Mouse (Mus musculus): ENCODE data around the gene Spcs1. TPM values are rescaled to one million over a fixed set of nuclear protein-coding genes. Genes with fewer than 3 reads are reported as not detected.

The Spcs1 gene
- polyA plus RNA-seq, 1 experiment from 2014 or later: 296 TPM

Other genes starting within 250 kb of the Spcs1 start
- gene Tmem110, start 176.1 kb downstream of the Spcs1 start, polyA plus RNA-seq (2015; fragmentation: Nextera tagmentation; extraction: Ambion mirVana): 17.3 and 18.0 TPM in 2 replicates
- gene Mustn1, start 122.5 kb downstream of the Spcs1 start, polyA plus RNA-seq (2015; fragmentation: Nextera tagmentation; extraction: Ambion mirVana): 0.55 and 0.90 TPM in 2 replicates
- 0.17 TPM in 1 of 2 replicates, not detected in the other for gene Itih4, start 115.2 kb downstream of the Spcs1 start, polyA plus RNA-seq (2015; fragmentation: Nextera tagmentation; extraction: Ambion mirVana)
- 0.38 and 0.53 TPM in 2 replicates for gene Itih3, start 77.9 kb downstream of the Spcs1 start, polyA plus RNA-seq (2015; fragmentation: Nextera tagmentation; extraction: Ambion mirVana)
- 0.08 TPM in 1 of 2 replicates, not detected in the other for gene Itih1, start 58.4 kb downstream of the Spcs1 start, polyA plus RNA-seq (2015; fragmentation: Nextera tagmentation; extraction: Ambion mirVana)
- 16.7 and 17.3 TPM in 2 replicates for gene Nek4, start 50.3 kb downstream of the Spcs1 start, polyA plus RNA-seq (2015; fragmentation: Nextera tagmentation; extraction: Ambion mirVana)
- gene Glt8d1, start 272 bp downstream of the Spcs1 start, polyA plus RNA-seq (2015; fragmentation: Nextera tagmentation; extraction: Ambion mirVana): 50.5 and 53.3 TPM in 2 replicates
- gene Pbrm1, start 17.5 kb upstream of the Spcs1 start, polyA plus RNA-seq (2015; fragmentation: Nextera tagmentation; extraction: Ambion mirVana): 165 and 166 TPM in 2 replicates
- gene Gnl3, start 17.5 kb upstream of the Spcs1 start, polyA plus RNA-seq (2015; fragmentation: Nextera tagmentation; extraction: Ambion mirVana): 60.2 and 62.4 TPM in 2 replicates
- 66.1 and 74.5 TPM in 2 replicates for gene Smim4, start 127.3 kb upstream of the Spcs1 start, polyA plus RNA-seq (2015; fragmentation: Nextera tagmentation; extraction: Ambion mirVana)
- gene Nt5dc2, start 129.4 kb upstream of the Spcs1 start, polyA plus RNA-seq (2015; fragmentation: Nextera tagmentation; extraction: Ambion mirVana): 223 and 240 TPM in 2 replicates
- gene Stab1, start 167.0 kb upstream of the Spcs1 start, polyA plus RNA-seq (2015; fragmentation: Nextera tagmentation; extraction: Ambion mirVana): 12.9 and 19.0 TPM in 2 replicates
- gene Tnnc1, start 206.6 kb upstream of the Spcs1 start, polyA plus RNA-seq (2015; fragmentation: Nextera tagmentation; extraction: Ambion mirVana): 1.7 and 2.2 TPM in 2 replicates
- 339 and 356 TPM in 2 replicates for gene Nisch, start 215.3 kb upstream of the Spcs1 start, polyA plus RNA-seq (2015; fragmentation: Nextera tagmentation; extraction: Ambion mirVana)
- gene Sema3g, start 216.2 kb upstream of the Spcs1 start, polyA plus RNA-seq (2015; fragmentation: Nextera tagmentation; extraction: Ambion mirVana): 0.53 and 0.61 TPM in 2 replicates
- gene Phf7, start 249.6 kb upstream of the Spcs1 start, polyA plus RNA-seq (2015; fragmentation: Nextera tagmentation; extraction: Ambion mirVana): 11.9 and 13.1 TPM in 2 replicates
- 132 and 136 TPM in 2 replicates for gene Bap1, start 249.8 kb upstream of the Spcs1 start, polyA plus RNA-seq (2015; fragmentation: Nextera tagmentation; extraction: Ambion mirVana)